Mouse (Mus musculus) gonadal fat pad, adult 2 months (tissue): ENCODE data around the gene Prune2. TPM values are rescaled to one million over a fixed set of nuclear protein-coding genes. Genes with fewer than 3 reads are reported as not detected.

Experiments
- DNase-seq: peaks from one replicate; pipeline ENCODE4 v3.0.0-alpha.2; 2012; ENCODE audit warnings: low read depth
- polyA plus RNA-seq: library from polyadenylated mRNA; depleted of rRNA; stranded (reverse); fragments of >200 nt; gene quantifications from 2 replicates; pipeline ENCODE4 v1.2.3, GENCODE M21; 2012; rRNA removed

Gene Prune2
- polyA plus RNA-seq: 2.9 and 4.0 TPM in 2 replicates

GRCm38 (mm10) chr19:16955613-16956271, at the start of gene Prune2:
Gene Prune2, plus strand, starts transcription at chr19:16956118.
- no peak for DNase-seq

- no peak for DNase-seq
Observed at GRCm38 (mm10) chr19:16911507-16911906, 44.4 kb upstream of the Prune2 start.

GRCm38 (mm10) chr19:16924516-16924915, 31.4 kb upstream of the Prune2 start:
- no peak for DNase-seq

DNA sequence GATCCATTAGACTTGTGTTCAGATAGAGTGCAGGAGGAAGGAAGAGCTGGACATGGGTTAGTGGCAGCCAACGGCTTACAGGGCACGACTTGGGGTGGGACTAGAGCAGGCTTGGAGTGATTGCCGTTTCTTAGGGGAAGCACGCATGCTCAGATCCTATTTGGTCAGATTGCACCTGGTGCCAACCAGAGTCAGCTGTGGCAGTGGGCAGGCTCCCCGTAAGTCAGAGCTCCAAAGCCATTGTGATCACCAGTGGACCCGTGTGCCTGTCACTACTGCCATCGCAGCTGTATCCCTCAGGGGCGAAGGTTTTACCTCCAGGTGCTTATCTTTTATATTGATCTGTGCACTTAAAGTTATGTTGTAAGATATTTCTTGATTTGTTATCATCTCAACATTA, 21.3 kb upstream of the Prune2 start:
- no peak for DNase-seq

- DNase-seq: peak; percentile 2
Observed at GRCm38 (mm10) chr19:16948794-16949313, 7.1 kb upstream of the Prune2 start.

GRCm38 (mm10) chr19:16949341-16949740, 6.6 kb upstream of the Prune2 start:
- DNase-seq: no peak

GRCm38 (mm10) chr19:16950051-16950450, 5.9 kb upstream of the Prune2 start:
- DNase-seq: no peak

- DNase-seq: no peak
Observed at GRCm38 (mm10) chr19:16950664-16951363, 5.1 kb upstream of the Prune2 start.

- no peak for DNase-seq
Observed at GRCm38 (mm10) chr19:16954736-16955135, 1.2 kb upstream of the Prune2 start.

- no peak for DNase-seq
Observed at GRCm38 (mm10) chr19:16955231-16955612, 696 bp upstream of the Prune2 start.

DNA sequence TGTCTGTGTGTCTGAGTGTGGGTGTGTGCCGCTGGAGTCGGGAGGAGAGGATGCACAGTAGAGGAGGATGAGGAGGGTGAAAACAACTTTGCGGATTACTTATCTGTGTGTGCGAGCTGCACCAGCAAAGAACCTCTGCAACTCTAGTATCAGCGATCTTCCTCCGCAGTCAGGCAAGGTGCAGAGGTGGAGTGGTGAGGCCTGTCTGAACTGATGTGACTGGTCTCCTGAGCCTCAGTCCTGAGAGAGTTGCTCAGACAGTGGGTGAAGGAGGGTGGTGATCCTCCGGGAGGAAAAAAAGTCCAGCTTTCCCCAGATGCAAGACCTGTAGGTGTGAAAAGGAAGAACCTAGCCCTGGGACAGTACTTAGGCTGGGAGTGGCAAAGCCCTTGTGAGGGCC, 401 bp downstream of the Prune2 start:
- DNase-seq: no peak

DNA sequence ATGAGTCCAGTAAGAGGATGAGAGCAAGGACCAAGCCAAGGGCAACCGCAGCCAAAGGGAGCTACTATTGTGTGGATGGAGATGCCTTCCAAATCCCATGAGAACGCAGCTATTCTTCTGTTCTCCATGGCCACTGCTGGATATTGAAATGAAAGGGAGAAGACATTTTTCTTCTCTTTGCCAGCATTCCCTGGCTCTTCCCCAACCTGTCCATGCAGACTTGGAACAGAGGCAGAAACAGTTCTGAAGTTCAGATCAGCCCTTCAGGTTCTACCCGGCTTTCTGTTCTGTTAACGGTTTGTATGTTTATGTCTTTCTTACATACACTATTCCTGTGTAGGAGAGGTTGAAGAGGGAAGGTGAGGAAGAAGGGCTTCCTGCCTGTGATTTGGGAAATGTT, 3.1 kb downstream of the Prune2 start:
- DNase-seq: no peak

DNA sequence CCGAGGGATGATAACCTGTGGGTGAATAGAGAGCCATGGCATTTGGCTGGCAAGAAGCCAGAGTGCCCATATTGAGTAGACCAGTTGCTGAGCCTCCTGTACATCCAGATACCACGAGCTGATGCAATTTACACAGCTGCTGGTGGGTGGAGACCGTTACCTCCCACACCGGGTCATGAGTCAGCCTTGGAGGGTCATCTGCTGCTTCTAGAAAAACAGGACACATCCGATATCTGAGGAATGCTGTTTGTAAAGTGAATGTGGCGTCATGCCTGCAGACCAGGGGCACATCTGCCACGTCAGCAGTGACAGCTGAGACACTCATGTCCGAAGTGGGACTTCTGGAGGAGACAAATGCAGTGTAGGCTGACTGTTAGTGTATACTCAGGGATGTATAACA, 3.6 kb downstream of the Prune2 start:
- no peak for DNase-seq

- no peak for DNase-seq
Observed at GRCm38 (mm10) chr19:16961036-16961435, 5.1 kb downstream of the Prune2 start.

- DNase-seq: no peak
Observed at GRCm38 (mm10) chr19:16963178-16963577, 7.3 kb downstream of the Prune2 start.

- DNase-seq: no peak
Observed at GRCm38 (mm10) chr19:16968768-16969167, 12.8 kb downstream of the Prune2 start.

GRCm38 (mm10) chr19:16970612-16971011, 14.7 kb downstream of the Prune2 start:
- no peak for DNase-seq

DNA sequence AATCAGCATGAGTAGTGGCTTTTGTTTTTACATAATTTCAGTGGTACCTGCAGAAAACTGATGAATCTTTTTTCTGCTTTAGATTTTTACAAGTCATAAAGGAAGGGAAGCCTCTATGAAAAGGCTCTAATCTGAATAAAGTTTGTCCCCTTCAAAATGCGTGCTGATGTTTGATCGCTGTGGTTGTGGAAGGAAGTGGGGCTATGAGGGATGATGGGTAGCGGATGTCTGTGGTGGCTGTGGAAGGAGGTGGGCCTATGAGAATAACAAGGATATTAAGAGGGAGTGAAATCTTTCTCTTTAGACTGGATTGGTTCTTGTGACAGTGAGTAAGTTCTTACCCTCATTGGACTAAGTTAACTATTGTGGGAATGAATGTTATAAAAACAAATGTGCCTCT, 23.0 kb downstream of the Prune2 start:
- DNase-seq: no peak

DNA sequence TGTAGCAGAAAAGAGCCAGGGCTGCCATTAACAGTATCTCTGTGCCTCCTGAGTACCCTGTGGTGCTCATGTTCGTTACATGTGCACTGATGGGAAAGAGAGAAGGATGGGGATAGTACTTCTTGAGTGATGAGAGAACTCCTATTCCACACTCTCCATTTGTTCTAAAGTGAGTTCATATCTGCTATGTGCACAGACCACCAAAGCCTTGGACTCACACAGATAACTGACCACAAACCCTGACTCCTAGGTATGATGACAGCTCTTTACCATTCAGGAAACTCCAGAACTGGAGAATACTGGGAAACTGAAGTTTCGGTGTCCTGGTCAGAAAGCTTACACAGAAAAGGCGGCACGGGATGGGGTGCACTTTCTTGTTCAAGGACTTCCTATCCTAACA, 25.8 kb downstream of the Prune2 start:
- DNase-seq: no peak

GRCm38 (mm10) chr19:16984897-16985296, 29.0 kb downstream of the Prune2 start:
- no peak for DNase-seq

- DNase-seq: peak; percentile 27
Observed at GRCm38 (mm10) chr19:16987984-16988383, 32.1 kb downstream of the Prune2 start.

DNA sequence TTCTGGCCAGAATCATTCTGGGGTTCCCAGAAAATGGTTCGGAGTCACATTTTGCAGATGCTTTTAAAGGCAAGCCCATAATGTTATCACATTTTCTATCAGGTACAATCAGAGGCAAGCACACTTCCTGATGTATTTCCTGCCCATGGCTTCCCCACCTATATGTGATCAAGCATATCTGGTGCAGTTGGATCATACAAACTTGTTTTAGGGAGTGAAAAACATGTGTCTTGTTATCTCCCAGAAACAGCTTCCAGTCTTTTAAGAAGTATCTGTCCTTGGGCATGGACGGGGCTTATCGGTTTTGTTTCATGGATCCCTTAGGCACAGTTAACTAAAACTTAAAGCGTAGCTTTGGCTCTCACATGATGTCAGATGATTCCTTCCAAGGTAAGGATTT, 36.2 kb downstream of the Prune2 start:
- DNase-seq: no peak

DNA sequence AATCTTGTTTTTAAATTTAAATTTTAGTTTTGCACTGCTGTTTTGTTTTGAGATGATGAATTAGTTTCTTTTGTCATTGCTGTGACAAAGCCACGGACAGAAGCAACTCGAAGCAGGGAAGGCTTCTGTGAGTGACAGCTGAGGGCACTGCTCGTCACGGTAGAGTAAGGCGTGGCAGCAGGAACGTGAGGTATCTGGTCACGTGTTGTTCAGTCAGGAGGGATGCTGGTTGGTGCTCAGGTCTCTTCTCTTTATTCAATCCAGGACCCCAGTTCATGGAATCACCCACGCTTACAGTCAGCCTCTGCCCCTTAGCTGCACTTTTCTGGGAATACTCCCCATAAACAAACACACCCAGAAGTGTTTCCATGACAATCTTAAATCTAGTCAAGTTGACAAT, 38.3 kb downstream of the Prune2 start:
- no peak for DNase-seq
